ENCODE assay signal across 18 mouse cellular contexts in genomic region chr4:148204873-148205232, GRCm38 (mm10). TPM values are rescaled to one million over a fixed set of nuclear protein-coding genes. Genes with fewer than 3 reads are reported as not detected.
DNase-seq lines count a peak whose midpoint lies in the region; ATAC-seq and TF ChIP-seq lines count a peak whose summit lies in the region.
"Had no signal": no experiment of that assay in that cellular context is flagged by ENCODE, and none has a peak within 500 bp of the region (broad histone marks: within the 10 kb centered on the region; RNA-seq: fewer than 3 reads in every experiment).

No protein-coding gene starts in this region.

- peaks cover 20% of the 10 kb centered on the region for H3K27me3 ChIP-seq in erythroblast, embryonic 14.5 days (ENCODE audit: control insufficient read depth)
- peaks cover 4% of the 10 kb centered on the region for H3K27me3 ChIP-seq in liver, embryonic 11.5 days (replicated peaks; ENCODE audit: control insufficient read depth, insufficient read depth, low read length)
- H3K27me3 ChIP-seq in hindbrain, embryonic 14.5 days (ENCODE audit: control insufficient read depth, insufficient read depth, low read length), result no peaks in the 10 kb centered on the region
- no peaks in the 10 kb centered on the region for H3K27me3 ChIP-seq in liver, postnatal 0 days (ENCODE audit: insufficient read depth, low read length)
- H3K27me3 ChIP-seq: hindbrain, embryonic 15.5 days; kidney, embryonic 15.5 days had no signal

- 64% methylated on average over 6 of the region's 6 CpGs for WGBS in liver, embryonic 11.5 days
- 41% methylated on average over 6 of the region's 6 CpGs for WGBS in hindbrain, embryonic 14.5 days
- 58% methylated on average over 6 of the region's 6 CpGs for WGBS in liver, postnatal 0 days (ENCODE audit: insufficient replicate concordance)

- peak overlapping the region; percentile 57; the same call in 1 of the 2 replicates for H3K9ac ChIP-seq in liver, embryonic 11.5 days (ENCODE audit: low read depth, low read length)
- H3K9ac ChIP-seq in hindbrain, embryonic 14.5 days, result no peak overlapping the region
- peak overlapping the region; percentile 38; the same call in 1 of the 2 replicates for H3K9ac ChIP-seq in liver, postnatal 0 days (replicated peaks)
- H3K9ac ChIP-seq: hindbrain, embryonic 15.5 days; kidney, embryonic 15.5 days had no signal

- no peak for TF ChIP-seq CTCF in liver, postnatal 0 days (IDR thresholded peaks at IDR 0.05; ENCODE audit: low read depth)

- no peaks in the 10 kb centered on the region for H3K36me3 ChIP-seq in erythroblast, embryonic 14.5 days (ENCODE audit: control insufficient read depth)
- H3K36me3 ChIP-seq in liver, embryonic 11.5 days (ENCODE audit: control insufficient read depth, insufficient read depth, low read length), result no peaks in the 10 kb centered on the region
- H3K36me3 ChIP-seq in hindbrain, embryonic 14.5 days (replicated peaks; ENCODE audit: control insufficient read depth, insufficient read depth), result no peaks in the 10 kb centered on the region
- H3K36me3 ChIP-seq in liver, postnatal 0 days (replicated peaks; ENCODE audit: insufficient read depth, low read length), result no peaks in the 10 kb centered on the region
- H3K36me3 ChIP-seq: G1E; hindbrain, embryonic 15.5 days; kidney, embryonic 15.5 days had no signal

- peak overlapping the region; percentile 89 for H3K27ac ChIP-seq in liver, embryonic 11.5 days (ENCODE audit: low read depth, low read length)
- H3K27ac ChIP-seq in hindbrain, embryonic 14.5 days, result peak overlapping the region; percentile 47; the same call in 1 of the 2 replicates
- peak overlapping the region; percentile 87 for H3K27ac ChIP-seq in liver, postnatal 0 days (ENCODE audit: low read depth)
- H3K27ac ChIP-seq: hindbrain, embryonic 15.5 days; kidney, embryonic 15.5 days; macrophage had no signal

- no peak for DNase-seq in liver, embryonic 11.5 days (ENCODE audit: low spot score)
- no peak for DNase-seq in liver
- no peak for DNase-seq in hindbrain, embryonic 14.5 days (ENCODE audit: low spot score)
- no peak for DNase-seq in liver, postnatal 0 days
- DNase-seq: adrenal gland, postnatal 10 days; cerebellum, adult 9-10 months; thymus, postnatal 25 days had no signal

- peak overlapping the region; percentile 61 for H3K4me2 ChIP-seq in liver, embryonic 11.5 days
- no peak overlapping the region for H3K4me2 ChIP-seq in hindbrain, embryonic 14.5 days (replicated peaks)
- H3K4me2 ChIP-seq in liver, postnatal 0 days (ENCODE audit: low read depth, low read length), result peak overlapping the region; percentile 62
- H3K4me2 ChIP-seq: hindbrain, embryonic 15.5 days; kidney, embryonic 15.5 days had no signal

- H3K4me1 ChIP-seq in erythroblast, embryonic 14.5 days (ENCODE audit: control insufficient read depth), result peaks cover 67% of the 10 kb centered on the region
- peaks cover 11% of the 10 kb centered on the region for H3K4me1 ChIP-seq in liver, embryonic 11.5 days (replicated peaks; ENCODE audit: control insufficient read depth, insufficient read depth, low read length)
- H3K4me1 ChIP-seq in hindbrain, embryonic 14.5 days (replicated peaks; ENCODE audit: control insufficient read depth, insufficient read depth, low read length), result peaks cover 10% of the 10 kb centered on the region; the same call in 1 of the 2 replicates
- H3K4me1 ChIP-seq in liver, postnatal 0 days (ENCODE audit: insufficient read depth), result peaks cover 7% of the 10 kb centered on the region

- ATAC-seq in erythroblast, adult 5-6 weeks (replicated peaks; ENCODE audit: low FRiP score, poor library complexity, severe bottlenecking), result no peak
- no peak for ATAC-seq in liver, embryonic 11.5 days (replicated peaks; ENCODE audit: low FRiP score)
- ATAC-seq in hindbrain, embryonic 14.5 days (ENCODE audit: low FRiP score), result 0 out of 2 replicates have a peak, but pooled peaks have one; percentile 29
- ATAC-seq in liver, postnatal 0 days, result no peak
- ATAC-seq in frontal cortex, adult (ENCODE audit: low TSS enrichment), result no peak
- ATAC-seq: activated CD4-positive, CD25-positive, alpha-beta regulatory T cell, adult 4 months; intestine, postnatal 0 days had no signal

- H3K4me3 ChIP-seq in erythroblast, embryonic 14.5 days (replicated peaks), result peak overlapping the region; percentile 63
- no peak overlapping the region for H3K4me3 ChIP-seq in liver, embryonic 11.5 days (ENCODE audit: low read depth, low read length)
- H3K4me3 ChIP-seq in hindbrain, embryonic 14.5 days (replicated peaks; ENCODE audit: low read length), result no peak overlapping the region
- no peak overlapping the region for H3K4me3 ChIP-seq in liver, postnatal 0 days (ENCODE audit: low read depth, low read length)
- H3K4me3 ChIP-seq: hindbrain, embryonic 15.5 days; kidney, embryonic 15.5 days had no signal

- no peak for TF ChIP-seq EP300 in liver, postnatal 0 days (IDR thresholded peaks at IDR 0.05; ENCODE audit: low read depth)

- H3K9me3 ChIP-seq in erythroblast, embryonic 14.5 days (ENCODE audit: control insufficient read depth, low read length), result no peaks in the 10 kb centered on the region; the same call in 1 of the 2 replicates
- no peaks in the 10 kb centered on the region for H3K9me3 ChIP-seq in liver, embryonic 11.5 days (ENCODE audit: control insufficient read depth, low read length)
- no peaks in the 10 kb centered on the region for H3K9me3 ChIP-seq in hindbrain, embryonic 14.5 days (ENCODE audit: control insufficient read depth, low read length)
- H3K9me3 ChIP-seq in liver, postnatal 0 days (ENCODE audit: low read length), result no peaks in the 10 kb centered on the region
- H3K9me3 ChIP-seq: G1E; hindbrain, embryonic 15.5 days; kidney, embryonic 15.5 days had no signal

RNA-seq across cellular contexts. Expression of gene Fbxo2, which starts 44.4 kb away (rescaled TPM):
- not detected in 2 replicates for polyA plus RNA-seq in erythroblast, embryonic 14.5 days (2012)
- not detected in 2 replicates for total RNA-seq in erythroblast, adult 5-6 weeks (2015; ENCODE audit: low replicate concordance)
- total RNA-seq in erythroblast, adult 5-6 weeks (2017; ENCODE audit: low replicate concordance), result not detected in 2 replicates
- 0.73 and 0.74 TPM in 2 replicates for polyA plus RNA-seq in liver, embryonic 11.5 days (2014; fragmentation: Nextera tagmentation; extraction: Ambion mirVana)
- 13.1 and 14.0 TPM in 2 replicates for polyA plus RNA-seq in hindbrain, embryonic 14.5 days (2014; fragmentation: Nextera tagmentation; extraction: Ambion mirVana)
- polyA plus RNA-seq in liver, postnatal 0 days (2015; fragmentation: Nextera tagmentation; extraction: Ambion mirVana), result 0.19 TPM in 1 of 2 replicates, not detected in the other
- total RNA-seq: granulocyte monocyte progenitor cell, adult 5-6 weeks; monocyte, adult 5-6 weeks had no signal
- polyA plus RNA-seq: activated CD4-positive, CD25-positive, alpha-beta regulatory T cell, adult 4 months; macrophage had no signal

RNA-seq across cellular contexts. Expression of gene Fbxo44, which starts 44.6 kb away (rescaled TPM):
- 0.08 and 0.09 TPM in 2 replicates for polyA plus RNA-seq in erythroblast, embryonic 14.5 days (2012)
- total RNA-seq in erythroblast, adult 5-6 weeks (2015; ENCODE audit: low replicate concordance), result not detected in 2 replicates
- total RNA-seq in erythroblast, adult 5-6 weeks (2017; ENCODE audit: low replicate concordance), result 0.43 TPM in 1 of 2 replicates, not detected in the other
- polyA plus RNA-seq in liver, embryonic 11.5 days (2014; fragmentation: Nextera tagmentation; extraction: Ambion mirVana), result 2.9 and 3.0 TPM in 2 replicates
- 98.6 and 101 TPM in 2 replicates for polyA plus RNA-seq in hindbrain, embryonic 14.5 days (2014; fragmentation: Nextera tagmentation; extraction: Ambion mirVana)
- polyA plus RNA-seq in liver, postnatal 0 days (2015; fragmentation: Nextera tagmentation; extraction: Ambion mirVana), result 0.81 and 0.97 TPM in 2 replicates

RNA-seq across cellular contexts. Expression of gene Fbxo6, which starts 52.9 kb away (rescaled TPM):
- 2.6 and 2.7 TPM in 2 replicates for polyA plus RNA-seq in erythroblast, embryonic 14.5 days (2012)
- total RNA-seq in erythroblast, adult 5-6 weeks (2015; ENCODE audit: low replicate concordance), result 2.7 and 3.3 TPM in 2 replicates
- total RNA-seq in erythroblast, adult 5-6 weeks (2017; ENCODE audit: low replicate concordance), result 1.3 and 2.8 TPM in 2 replicates
- 30.6 and 34.4 TPM in 2 replicates for polyA plus RNA-seq in liver, embryonic 11.5 days (2014; fragmentation: Nextera tagmentation; extraction: Ambion mirVana)
- polyA plus RNA-seq in hindbrain, embryonic 14.5 days (2014; fragmentation: Nextera tagmentation; extraction: Ambion mirVana), result 18.1 and 18.3 TPM in 2 replicates
- polyA plus RNA-seq in liver, postnatal 0 days (2015; fragmentation: Nextera tagmentation; extraction: Ambion mirVana), result 30.1 and 32.0 TPM in 2 replicates

Comparison
In these comparisons a context has a peak if more than half of its experiments do, and no peak if none do; other contexts are left out.
1. RNA of gene Fbxo44, which starts 44.6 kb away (polyA plus RNA-seq): 98.6 to 101 TPM in hindbrain, embryonic 14.5 days; 2.9 to 3.0 TPM in liver, embryonic 11.5 days, 0.81 to 0.97 TPM in liver, postnatal 0 days and 0.08 to 0.09 TPM in erythroblast, embryonic 14.5 days; every median in the first group is over 10 times any median in the second.
2. Peak in every context shown above with its lines, with median percentiles within 50 percentile points of each other: H3K27ac ChIP-seq.